Mouse (Mus musculus) neural tube, postnatal 0 days (tissue): Measurements from ENCODE around the gene Hspa13. TPM values are rescaled to one million over a fixed set of nuclear protein-coding genes. Genes with fewer than 3 reads are reported as not detected.

Source experiments
- microRNA-seq: library from miRNA; unstranded; fragments of <30 nt; microRNA quantifications from one replicate; pipeline ENCODE4, GENCODE M21; 2016
- polyA plus RNA-seq: library from polyadenylated mRNA; unstranded; fragments of >200 nt; fragmentation: Nextera tagmentation; extraction: Ambion mirVana; gene quantifications from 2 replicates; pipeline ENCODE4 v1.2.1, GENCODE M21; 2015

Gene Hspa13
- polyA plus RNA-seq = 35.6 and 35.7 TPM in 2 replicates

GRCm38 (mm10) chr16:75766388-75767249, at the start of gene Hspa13:
TSS of gene Hspa13 (minus strand) at chr16:75767104.

Small RNA genes lying within 50 kb of the gene (microRNA-seq; reads per million reads assigned to microRNA genes)
- not detected for gene Gm22923

Other genes starting within 250 kb of the Hspa13 start
- not detected in 2 replicates for gene Lipi, start 181.0 kb downstream of the Hspa13 start, polyA plus RNA-seq
- gene Rbm11, start 174.3 kb downstream of the Hspa13 start, polyA plus RNA-seq = 6.4 and 8.6 TPM in 2 replicates